Mouse (Mus musculus) 416B (cell line): ENCODE measurements around the gene Spint2.
A peak's percentile ranks its signal among the peaks of the same experiment; 100 is the strongest.

Source experiments
- DNase-seq: peaks from one replicate; pipeline ENCODE4 v3.0.0; 2011; ENCODE audit warnings: low read depth

Gene Spint2

DNA sequence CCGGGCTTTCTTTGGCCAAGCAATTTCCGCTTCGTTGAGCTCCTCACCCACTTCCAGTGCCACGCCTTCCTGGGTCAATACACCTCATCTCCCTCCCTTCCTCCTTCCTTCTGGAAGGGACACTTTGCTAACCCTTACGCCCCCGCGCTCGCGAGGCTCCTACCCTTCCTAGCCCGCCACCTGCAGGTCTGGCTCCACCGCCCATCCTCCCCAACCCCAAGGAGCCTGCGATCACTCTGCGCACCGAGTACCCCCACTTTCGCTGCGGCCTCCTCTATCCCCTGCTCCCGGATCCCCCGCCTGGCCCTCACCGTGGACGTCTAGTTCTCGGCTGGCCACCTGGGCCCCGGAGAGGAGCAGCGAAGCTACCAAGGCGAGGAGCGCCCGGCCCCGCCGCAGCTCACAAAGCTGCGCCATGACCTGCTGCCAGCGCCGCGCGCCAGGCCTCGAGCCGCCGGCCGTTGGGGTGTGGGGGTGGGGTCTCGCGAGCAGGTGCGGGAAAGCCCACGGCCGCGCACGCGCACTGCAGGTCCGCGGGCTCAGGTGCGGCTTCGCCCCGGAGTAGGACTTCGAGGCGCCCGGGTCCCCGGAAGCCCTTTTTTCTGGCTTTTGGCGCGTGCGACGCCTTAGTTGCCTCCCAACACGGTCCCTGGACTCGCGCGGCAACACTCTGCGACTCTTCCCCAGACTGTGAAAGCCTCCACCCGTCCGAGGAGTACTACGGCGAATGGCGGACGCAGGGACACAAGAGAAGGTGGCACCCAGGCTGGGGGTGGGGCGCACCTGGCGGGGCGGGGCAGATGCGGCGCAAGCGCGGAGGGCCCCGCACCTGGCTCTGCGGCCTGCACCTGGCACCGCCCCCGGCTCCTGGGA is at the start of gene Spint2:
Gene Spint2, minus strand, starts transcription at position 712 of the 873 bp plus-strand sequence.
- peak; percentile 50 for DNase-seq

DNA sequence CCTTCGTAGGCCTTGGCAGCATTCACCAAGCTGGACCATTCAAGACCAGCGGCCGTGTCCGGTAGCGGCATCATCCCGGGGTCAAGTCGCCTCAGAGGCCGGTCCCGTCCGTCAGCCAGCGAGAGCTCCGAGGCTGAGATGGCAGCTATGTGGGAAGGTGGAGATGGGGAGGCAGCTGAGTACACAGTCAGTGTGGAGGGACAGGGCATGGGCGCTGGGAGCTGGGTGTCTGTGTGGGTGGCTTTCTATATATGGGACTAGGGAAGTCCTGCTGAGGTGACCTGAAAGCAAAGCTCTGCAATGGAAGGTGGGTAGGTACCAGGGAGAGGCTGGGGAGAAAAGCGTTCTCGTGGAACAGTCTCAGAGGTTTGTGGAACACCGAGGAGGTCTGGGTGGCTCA is 47.3 kb upstream of the Spint2 start:
- DNase-seq, result no peak

DNA sequence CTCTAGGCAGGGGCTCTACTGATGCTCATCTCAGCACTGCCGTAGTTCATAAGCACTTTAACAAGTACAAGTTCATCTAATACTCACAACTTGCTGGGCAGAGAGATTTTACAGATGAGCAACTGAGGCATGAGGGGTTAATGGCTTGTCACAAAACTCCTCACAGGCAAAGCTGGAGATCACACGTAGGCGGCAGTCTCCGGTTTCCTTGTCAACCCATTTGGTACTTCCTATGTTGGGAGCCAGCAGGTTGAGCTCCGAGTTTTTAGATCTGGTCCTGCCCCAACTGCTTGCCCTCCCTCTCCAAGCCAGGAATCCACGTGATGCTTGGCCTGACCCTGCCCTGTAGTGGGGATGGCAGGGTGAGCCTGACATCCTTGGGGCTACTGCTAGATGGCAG is 45.4 kb upstream of the Spint2 start:
- no peak for DNase-seq

DNA sequence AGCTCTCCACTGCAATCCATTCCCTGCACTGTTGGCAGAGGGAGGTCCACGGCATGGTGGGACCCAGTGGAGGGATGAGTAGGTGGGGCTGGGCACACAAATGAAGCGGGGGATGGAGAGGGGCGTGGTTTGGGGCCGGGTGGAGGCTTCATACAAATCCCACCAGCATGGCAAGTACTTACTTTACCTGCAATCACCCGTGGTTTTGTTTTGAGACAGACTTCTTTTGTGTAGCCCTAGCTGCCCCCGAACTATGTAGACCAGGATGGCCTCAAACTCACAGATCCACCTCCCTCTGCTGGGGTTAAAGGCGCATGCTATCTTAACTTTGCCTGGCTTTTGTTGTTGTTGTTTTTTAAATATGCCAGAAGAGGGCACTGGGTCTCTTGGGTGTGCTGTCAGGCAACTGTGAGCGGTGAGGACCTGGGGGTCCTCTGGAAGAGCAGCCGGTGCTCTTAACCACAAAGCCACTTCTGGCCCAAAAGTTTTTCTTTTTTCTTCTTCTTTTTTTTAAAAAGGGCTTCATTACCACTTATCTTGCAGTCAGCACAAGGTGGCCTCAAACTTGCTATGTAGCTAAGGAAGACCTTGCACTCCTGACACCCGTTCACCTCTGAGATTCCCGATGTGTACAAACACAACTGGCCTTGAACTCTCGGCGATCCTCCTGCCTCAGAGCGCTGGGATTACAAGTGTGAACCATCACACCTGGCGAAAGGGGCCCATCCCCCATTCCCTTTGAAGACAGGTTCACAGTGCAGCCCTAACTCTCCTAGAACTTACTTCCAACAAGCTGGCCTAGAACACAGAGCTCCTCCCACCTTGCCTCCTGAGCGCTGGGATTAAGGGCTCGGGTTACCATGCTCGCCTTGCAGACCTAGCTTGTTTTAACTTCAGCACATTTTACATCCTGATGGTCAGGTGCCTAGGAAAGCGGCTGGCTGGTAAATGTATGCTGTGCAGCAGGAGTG is 37.9 kb upstream of the Spint2 start:
- DNase-seq, result peak; percentile 27

GRCm38 (mm10) chr7:29318115-29318911 is 36.6 kb upstream of the Spint2 start:
- DNase-seq, result no peak

DNA sequence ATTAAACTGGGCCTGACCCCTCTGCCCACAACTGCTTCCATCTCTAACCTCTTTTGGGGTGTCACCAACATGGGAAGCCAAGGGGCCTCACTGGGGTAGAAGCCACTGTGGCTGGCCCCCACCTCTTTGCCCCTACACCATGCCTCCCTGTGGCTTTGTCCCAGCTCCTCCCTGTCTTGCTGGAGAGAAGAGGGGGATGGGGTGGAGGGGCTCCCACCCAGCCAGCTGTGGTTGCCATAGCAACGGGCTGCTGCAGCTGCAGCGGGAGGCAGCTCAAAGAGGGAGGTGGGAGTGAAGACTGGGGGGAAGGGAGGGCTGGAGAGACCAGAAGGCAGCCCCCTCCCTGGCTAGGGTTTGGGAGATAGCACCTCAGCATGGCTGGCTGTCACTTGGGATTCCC is 35.8 kb upstream of the Spint2 start:
- no peak for DNase-seq

DNA sequence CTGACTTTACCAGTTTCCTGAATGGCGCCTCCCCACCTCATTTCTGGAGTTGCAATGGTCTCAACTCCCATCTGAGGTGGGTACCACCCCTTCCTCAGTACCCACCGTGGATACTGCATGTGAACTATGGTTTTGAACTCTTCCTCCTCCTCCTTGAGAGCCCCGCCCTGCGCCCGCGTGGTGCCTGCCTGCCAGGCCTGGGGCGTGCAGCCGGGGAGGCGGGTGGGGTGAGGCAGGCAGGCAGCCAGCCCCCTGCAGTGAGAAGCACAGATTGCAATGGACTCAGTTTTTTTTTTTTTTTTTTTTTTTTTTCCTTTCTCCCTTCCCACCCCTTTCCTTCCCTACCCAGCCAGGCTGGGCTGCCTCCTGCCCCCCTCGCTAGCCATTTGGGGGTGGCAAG is 35.3 kb upstream of the Spint2 start:
- no peak for DNase-seq

- no peak for DNase-seq
These were observed 34.5 kb upstream of the Spint2 start for GRCm38 (mm10) chr7:29316137-29316734.

DNA sequence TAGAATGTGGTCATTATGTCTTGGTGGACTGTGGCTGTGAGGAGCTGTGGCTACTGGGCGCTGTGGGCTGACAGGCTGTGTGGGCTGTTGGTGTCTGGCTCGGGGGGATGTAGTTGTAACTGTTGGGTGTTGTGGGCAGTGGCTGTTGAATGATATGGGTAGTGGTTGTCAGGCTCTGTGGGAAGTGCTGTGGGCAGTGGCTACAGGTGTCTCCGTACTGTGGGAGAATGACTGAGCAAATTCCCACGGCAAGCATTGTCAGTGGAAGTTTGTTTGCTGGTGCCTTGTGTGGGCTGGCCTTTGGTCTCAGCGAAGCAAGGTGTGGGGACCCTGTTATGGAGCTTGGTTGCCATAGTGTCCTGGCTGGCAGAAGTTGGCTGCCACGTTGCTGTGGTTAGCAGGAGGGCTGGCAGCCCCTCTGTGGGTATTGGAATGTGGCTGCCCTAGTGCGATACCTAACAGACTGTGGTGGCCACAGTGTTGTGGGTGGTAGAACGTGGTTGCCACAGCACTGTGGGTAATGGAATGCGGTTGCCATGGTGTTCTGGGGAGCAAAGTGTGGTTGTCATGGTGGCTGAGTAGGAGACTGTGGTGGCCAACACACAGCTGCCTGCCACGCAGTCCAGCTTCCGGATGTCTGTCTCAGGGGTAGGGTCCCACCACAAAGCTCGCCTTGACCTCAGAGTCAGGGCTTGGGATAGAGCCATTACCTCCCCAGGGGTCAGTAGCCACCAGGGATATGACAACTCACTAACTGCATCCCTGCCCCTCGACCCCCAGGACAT is 33.3 kb upstream of the Spint2 start:
- DNase-seq, result peak; percentile 41

DNA sequence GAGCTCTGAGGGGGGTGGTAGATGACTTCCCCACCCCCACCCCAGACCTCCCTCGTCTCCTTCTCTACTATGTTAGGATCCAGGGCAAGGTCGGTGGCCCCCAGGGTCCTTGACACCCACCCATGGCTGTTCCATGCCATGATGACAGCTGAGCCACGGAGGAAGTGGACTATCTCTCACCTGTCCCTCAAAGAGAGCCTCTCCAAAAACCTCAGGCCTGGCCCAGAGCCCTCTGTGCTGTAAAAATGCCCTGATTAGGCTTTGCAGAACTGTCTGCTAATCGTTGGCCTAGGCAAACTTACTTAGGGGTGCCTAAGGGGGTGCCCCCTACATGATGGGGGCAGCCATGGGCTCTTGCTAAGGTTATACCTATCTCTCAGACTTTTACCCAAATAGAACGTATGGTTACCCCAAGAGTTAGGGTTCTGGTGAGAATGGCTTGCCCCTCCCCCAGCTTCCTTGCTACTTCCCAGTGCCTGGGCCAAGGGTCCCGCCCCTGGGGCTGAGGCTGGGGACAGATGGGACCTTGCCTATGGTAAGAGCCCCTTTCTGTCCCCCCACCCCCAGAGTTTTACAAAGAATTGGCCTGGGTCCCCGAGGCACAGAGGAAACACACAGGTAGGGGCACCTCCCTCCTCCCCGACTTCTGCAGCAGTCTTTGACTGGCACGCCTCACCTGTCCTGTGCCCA is 32.0 kb upstream of the Spint2 start:
- no peak for DNase-seq

DNA sequence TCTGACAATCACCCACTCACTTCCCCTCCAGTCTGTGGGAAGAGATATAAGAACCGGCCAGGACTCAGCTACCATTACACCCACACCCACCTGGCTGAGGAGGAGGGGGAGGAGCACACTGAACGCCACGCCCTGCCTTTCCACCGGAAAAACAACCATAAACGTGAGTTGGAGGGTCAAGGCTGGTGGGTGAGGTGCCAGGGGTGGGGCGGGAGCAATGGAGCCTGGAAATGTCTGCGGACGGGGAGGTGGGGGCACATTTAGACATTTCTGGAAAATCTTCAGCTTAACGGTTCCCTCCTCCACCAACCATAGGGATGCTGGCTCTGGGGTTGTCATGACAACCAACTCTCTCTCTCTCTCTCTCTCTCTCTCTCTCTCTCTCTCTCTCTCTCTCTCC is 31.3 kb upstream of the Spint2 start:
- DNase-seq, result no peak

DNA sequence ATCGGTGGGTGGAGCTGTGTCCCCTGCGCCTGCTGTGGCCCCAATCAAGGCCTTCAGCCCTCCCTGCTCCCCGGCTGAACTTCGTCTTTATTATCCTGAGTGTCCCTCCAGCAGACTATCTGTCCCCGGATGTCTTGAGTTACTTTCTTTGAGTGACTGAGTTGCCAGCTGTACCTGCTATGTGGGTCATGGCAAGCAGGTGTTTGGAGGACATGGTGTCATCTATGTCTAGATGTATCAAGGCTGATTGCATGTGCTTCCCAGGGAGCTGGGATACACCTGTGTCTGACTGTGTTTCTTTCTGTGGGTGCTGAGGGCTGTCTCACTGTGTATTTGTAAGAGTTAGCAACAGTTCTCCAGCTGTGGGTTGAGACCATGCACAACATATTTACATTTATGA is 28.0 kb upstream of the Spint2 start:
- DNase-seq, result no peak

GRCm38 (mm10) chr7:29309221-29309721 is 27.6 kb upstream of the Spint2 start:
- no peak for DNase-seq

DNA sequence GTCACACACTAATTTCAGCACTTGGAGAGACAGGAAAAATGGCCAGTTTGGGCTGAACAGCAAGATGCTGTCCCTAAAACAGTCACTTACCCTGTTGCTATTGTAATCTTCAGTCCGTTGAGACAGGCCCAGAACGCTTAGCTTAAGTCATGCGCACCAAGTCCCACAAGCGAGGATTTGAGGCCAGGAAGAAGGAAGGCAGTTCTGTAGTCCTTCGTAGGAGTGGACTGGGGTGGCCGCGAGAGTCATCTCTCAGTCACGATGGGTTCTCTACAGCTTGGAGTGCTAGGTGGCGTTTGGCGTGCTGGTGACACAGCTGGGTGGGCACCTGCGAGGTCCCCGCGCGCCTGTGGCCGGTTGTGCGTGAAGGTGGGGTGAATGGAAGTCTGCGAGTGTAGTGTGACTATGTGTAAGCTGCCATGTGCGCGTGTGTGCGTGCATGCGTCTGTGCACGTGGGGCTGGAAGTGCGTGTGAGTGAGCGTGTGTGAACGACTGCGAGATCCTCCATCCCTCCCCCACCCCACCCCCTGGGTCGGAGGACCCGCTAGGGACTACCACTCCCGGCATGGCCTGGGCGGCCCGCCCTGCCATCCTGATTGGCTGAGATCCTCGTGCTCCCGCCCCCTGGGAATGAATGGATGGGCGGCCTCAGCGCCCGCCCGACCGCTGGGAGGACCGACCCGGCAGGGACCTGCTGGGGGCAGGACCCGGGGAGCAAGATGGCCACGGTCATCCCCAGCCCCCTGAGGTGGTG is 25.8 kb upstream of the Spint2 start:
- peak; percentile 90 for DNase-seq

DNA sequence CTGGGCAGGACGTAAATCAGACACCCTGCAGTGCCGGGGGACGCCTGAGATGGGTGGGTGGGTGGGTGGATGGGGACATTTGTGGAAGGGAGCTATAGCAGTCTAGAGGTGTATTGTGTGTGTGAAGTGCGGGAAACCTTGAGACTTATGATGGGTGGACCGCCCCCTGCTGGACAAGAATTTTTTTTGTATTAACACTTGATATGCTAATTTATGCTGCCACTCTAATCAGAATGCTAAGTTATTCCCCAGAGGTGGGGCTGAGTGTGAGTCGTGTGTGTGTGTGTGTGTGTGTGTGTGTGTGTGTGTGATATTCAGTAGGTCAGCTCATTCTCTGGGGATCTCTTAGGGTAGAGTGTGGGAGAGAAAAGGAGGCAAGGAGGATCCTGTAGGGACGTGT is 24.9 kb upstream of the Spint2 start:
- DNase-seq, result peak; percentile 86

GRCm38 (mm10) chr7:29306108-29306507 is 24.4 kb upstream of the Spint2 start:
- DNase-seq, result no peak

DNA sequence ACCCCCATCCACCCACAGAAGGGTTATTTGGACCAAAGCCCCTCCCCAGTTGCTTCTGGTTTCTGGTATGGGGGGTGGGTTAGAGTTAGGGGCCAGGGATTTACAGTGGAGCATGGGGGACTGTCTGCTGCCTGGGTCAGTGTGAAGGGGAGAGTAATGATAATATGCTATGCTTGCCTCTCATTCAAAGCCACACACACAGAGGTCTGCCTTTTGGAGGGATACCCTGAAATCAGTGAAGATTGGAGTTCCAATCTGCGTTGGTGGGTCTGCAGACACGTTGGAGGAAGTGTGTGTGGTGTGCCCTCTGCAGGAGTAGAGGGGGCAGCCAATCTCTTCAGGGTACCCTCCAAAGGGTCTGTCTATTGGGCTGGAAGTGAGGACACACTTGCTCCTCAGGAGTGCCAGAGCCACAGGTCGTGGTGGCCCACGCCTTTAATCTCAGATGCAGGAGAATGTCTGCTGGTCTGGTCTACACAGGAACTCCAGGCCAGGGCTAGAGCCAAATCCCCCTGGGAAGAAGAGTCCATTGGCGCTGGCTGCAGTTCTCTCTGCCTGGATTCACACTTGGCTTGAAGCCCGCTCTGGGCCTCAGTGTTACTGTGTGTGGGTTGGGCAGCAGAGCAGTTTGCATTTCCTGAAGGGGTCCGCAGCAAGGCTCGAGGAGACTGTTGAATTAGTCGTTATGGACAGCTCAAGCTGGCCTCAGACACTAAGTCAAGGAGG is 23.7 kb upstream of the Spint2 start:
- DNase-seq, result no peak

DNA sequence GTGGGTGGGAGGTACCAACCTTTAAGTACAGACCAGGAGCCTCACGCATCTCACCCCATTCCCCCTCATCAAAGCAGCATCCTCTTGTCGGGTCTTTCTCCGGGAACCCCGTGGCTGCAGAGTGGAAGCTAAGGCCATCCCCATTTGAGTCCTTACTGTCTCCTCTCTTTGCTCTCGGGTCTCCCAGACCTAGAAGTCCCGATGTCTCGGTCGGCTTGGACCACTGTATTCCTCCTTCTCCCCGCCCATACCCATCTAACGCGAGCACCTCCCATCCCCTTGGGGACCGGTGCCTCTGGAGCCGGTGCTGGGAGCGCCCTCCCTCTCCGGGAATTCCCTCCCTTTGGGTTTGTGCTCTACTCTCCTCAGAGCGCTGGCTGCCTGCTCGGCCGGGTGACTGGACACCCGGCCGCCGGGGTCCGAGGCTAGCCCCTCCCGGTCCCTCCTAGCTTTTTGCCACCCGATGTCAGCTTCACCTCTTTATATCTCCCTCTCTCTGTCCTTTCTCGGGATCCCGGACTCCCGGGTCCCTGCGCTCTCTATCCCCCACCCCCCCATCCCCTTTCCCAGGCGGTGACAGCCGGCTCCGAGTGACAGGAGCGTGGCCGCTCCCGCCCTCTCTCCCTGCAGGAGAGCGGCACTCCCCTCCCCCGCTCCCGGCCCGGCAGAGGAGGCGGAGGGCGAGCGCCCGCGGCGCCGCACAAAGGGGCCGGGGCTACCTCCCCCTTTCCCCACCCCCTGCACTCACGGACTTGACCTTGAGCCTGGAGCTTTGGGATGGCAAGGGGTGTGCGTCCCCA is 23.0 kb upstream of the Spint2 start:
- no peak for DNase-seq
